Mouse (Mus musculus) stomach, embryonic 16.5 days (tissue): ENCODE data around the gene Rsad2. TPM values are rescaled to one million over a fixed set of nuclear protein-coding genes. Genes with fewer than 3 reads are reported as not detected.
"Not testable (repeated sequence)": the region's sequence is repeated elsewhere in the genome, so short reads cannot be mapped to it uniquely, and the experiment has no call there.

Experiments
- ATAC-seq: fragments of 200-750 bp; cut with Nextera tagmentation; 2 replicates; pipeline ENCODE4 v1.8.0; 2017; ENCODE audit warnings: moderate number of reproducible peaks, moderate TSS enrichment; ENCODE audit not compliant: insufficient read depth, low FRiP score
- H3K27ac ChIP-seq: fragments of 300-500 bp; sonication (generic); 2 replicates; pipeline ENCODE4 v1.5.1; 2014; ENCODE audit warnings: low read length
- H3K27me3 ChIP-seq: fragments of 300-500 bp; sonication (generic); 2 replicates; pipeline ENCODE4 v1.6.1; 2014; ENCODE audit warnings: low read length, control low read depth, mixed read lengths; ENCODE audit not compliant: control insufficient read depth, insufficient read depth
- H3K36me3 ChIP-seq: fragments of 300-500 bp; sonication (generic); 2 replicates; pipeline ENCODE4 v1.6.1; 2014; ENCODE audit warnings: low read length; ENCODE audit not compliant: control insufficient read depth, insufficient read depth
- H3K4me1 ChIP-seq: fragments of 300-500 bp; sonication (generic); 2 replicates; pipeline ENCODE4 v1.6.1; 2014; ENCODE audit warnings: low read length, control low read depth, mixed read lengths; ENCODE audit not compliant: control insufficient read depth, insufficient read depth
- H3K4me2 ChIP-seq: fragments of 300-500 bp; sonication (generic); 2 replicates; pipeline ENCODE4 v1.6.1; 2014; ENCODE audit warnings: low read depth, low read length, mixed read lengths
- H3K4me3 ChIP-seq: fragments of 300-500 bp; sonication (generic); replicated peaks from 2 replicates; pipeline ENCODE4 v1.5.1; 2014; ENCODE audit warnings: mild to moderate bottlenecking, low read length
- H3K9ac ChIP-seq: fragments of 300-500 bp; sonication (generic); 2 replicates; pipeline ENCODE4 v1.6.1; 2014; ENCODE audit warnings: low read length
- H3K9me3 ChIP-seq: fragments of 300-500 bp; sonication (generic); replicated peaks from 2 replicates; pipeline ENCODE4 v1.6.1; 2016; ENCODE audit warnings: low read length, control low read depth; ENCODE audit not compliant: control insufficient read depth
- WGBS: fragments of 180-500 bp; shearing (Covaris S2); extraction: QIAGEN DNeasy Blood & Tissue Kit; methylation state at CpG from one replicate; pipeline ENCODE4 v1.1.7; 2014; 5-methylcytosine and 5-hydroxymethylcytosine counted together
- polyA plus RNA-seq: library from polyadenylated mRNA; unstranded; fragments of >200 nt; fragmentation: Nextera tagmentation; extraction: Ambion mirVana; gene quantifications from 2 replicates; pipeline ENCODE4 v1.2.1, GENCODE M21; 2015

Rsad2 gene
- 1.2 and 1.4 TPM in 2 replicates for polyA plus RNA-seq

DNA sequence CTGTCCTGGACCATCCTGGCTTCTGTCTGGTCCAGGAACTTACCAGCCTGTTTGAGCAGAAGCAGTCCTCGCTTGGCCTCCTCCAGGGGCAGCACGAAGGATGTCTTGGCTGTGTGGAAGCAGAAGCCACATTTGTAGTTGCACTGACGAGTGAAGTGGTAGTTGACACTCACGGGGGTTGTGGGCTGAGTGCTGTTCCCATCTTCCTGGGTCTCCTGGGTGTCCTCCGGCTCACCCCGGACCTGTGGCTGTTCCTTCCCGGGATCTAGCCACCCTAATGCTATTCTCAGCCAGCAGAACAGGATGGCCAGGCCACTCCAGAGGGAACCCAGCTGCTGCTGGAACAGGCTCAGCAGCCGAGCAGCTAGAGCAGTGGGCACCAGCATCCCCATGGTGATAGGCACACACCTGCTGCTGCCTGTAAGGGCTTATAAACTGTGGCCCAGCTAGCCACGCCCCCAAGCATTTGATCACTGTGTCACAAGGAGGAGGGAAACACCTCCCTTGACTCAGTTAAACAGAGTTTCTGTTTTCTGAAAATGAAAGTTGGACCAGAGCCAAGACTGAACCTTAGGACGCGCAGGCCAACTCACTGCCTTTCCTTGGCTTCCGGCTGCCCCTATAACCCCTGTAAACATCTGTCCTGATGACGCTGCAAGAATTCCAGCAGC is at the start of gene Rsad2:
Gene Rsad2, minus strand, starts transcription at position 425 of the 671 bp plus-strand sequence.
- no peak within 1 kb of the TSS for H3K9ac ChIP-seq
- peak; percentile 89 for ATAC-seq
- no peaks in the 10 kb centered on the region for H3K36me3 ChIP-seq
- peaks cover 13% of the 10 kb centered on the region for H3K4me1 ChIP-seq
- H3K4me2 ChIP-seq = peak within 1 kb of the TSS; percentile 37
- no peaks in the 10 kb centered on the region for H3K27me3 ChIP-seq
- no peaks in the 10 kb centered on the region for H3K9me3 ChIP-seq
- H3K4me3 ChIP-seq = peak within 1 kb of the TSS; percentile 6
- 22% methylated on average over 13 of the region's 13 CpGs for WGBS
- no peak within 1 kb of the TSS for H3K27ac ChIP-seq

DNA sequence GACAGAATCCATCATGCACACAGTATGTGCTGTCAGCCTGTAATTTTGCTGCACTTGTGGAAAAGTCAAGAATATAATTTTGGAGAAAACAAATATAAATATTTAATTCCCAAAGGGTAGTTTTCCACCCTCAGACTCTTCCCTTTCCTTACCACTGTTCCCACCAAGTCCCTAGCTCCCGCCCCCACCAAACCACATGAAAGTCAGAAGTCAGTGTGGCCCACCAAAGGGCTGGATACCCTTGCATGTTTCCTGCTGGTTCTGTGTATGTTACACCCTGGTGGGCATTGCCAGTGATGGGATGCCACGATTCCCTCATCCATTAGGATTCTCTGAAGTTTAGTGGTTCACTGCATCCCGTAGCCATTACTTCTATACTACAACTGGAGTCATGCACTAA is 44.8 kb upstream of the Rsad2 start:
- 86% methylated on average over 3 of the region's 3 CpGs for WGBS
- Histone ChIP-seq H3K4me3 (no peak overlapping the region), H3K27me3 (no peaks in the 10 kb centered on the region)

DNA sequence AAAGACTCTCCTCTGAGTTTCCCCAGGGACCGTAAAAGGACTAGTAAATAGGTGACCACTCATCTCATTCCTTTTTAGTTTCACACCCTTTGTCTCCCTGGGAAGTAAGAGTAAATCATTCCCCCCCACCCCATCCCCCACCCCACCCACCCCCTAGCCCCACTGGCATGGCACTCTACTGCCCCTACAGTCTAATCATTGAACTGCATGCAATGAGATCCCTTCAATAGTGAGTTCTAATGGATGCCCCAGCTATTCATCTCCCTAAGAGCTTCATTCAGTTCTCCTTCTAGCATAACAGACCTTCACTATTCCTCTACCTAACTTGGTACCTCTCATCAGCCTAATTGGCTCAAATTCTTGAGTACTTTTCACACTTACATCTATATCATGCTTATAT is 33.7 kb upstream of the Rsad2 start:
- no peak overlapping the region for H3K9ac ChIP-seq
- no peaks in the 10 kb centered on the region for H3K27me3 ChIP-seq
- WGBS = 86% methylated on average over 1 of the region's 1 CpGs
- no peak for ATAC-seq
- H3K9me3 ChIP-seq = no peaks in the 10 kb centered on the region
- no peak overlapping the region for H3K27ac ChIP-seq
- no peaks in the 10 kb centered on the region for H3K4me1 ChIP-seq
- no peak overlapping the region for H3K4me2 ChIP-seq
- no peak overlapping the region for H3K4me3 ChIP-seq
- H3K36me3 ChIP-seq = no peaks in the 10 kb centered on the region

More for the DNA sequence above, 44.8 kb upstream of the Rsad2 start:
- no peak for ATAC-seq
- H3K9ac ChIP-seq = no peak overlapping the region
- no peaks in the 10 kb centered on the region for H3K36me3 ChIP-seq
- H3K4me2 ChIP-seq = no peak overlapping the region
- no peak overlapping the region for H3K27ac ChIP-seq
- no peaks in the 10 kb centered on the region for H3K9me3 ChIP-seq
- no peaks in the 10 kb centered on the region for H3K4me1 ChIP-seq

DNA sequence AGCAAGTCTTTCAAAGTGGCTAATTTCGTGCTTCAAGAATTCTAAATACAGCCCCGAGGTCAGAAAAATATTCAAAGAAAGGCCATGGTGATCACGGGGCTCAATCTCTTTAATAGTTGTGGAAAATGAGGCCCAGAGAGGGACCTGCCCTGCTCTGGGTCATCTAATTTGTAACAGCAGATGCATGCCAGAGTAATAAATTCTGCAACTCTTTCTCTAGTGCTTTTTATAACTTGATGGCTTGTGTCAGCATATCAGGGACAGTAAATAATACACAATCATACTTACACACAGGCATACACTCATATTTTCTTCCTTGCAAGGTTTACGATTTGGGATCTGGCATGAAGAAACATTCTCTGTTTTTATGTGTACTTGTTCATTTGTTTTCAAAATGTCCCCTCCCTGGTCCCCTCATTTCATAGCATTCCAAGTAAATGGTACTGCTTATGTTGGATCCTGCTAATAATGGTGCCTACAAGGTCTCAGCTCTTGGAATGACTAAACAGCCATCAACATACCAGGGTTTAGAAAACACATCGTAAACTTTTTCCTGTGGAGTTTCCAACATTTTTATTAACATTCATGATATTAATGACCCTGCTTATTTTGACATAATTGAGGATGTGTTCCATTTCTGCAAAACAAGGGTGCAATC is 32.5 kb upstream of the Rsad2 start:
- H3K27me3 ChIP-seq = no peaks in the 10 kb centered on the region
- H3K27ac ChIP-seq = no peak overlapping the region
- no peaks in the 10 kb centered on the region for H3K36me3 ChIP-seq
- H3K4me3 ChIP-seq = no peak overlapping the region
- H3K4me2 ChIP-seq = peak overlapping the region; percentile 19
- ATAC-seq = no peak
- WGBS = 48% methylated on average over 5 of the region's 5 CpGs
- H3K9me3 ChIP-seq = no peaks in the 10 kb centered on the region
- H3K4me1 ChIP-seq = no peaks in the 10 kb centered on the region
- H3K9ac ChIP-seq = no peak overlapping the region

DNA sequence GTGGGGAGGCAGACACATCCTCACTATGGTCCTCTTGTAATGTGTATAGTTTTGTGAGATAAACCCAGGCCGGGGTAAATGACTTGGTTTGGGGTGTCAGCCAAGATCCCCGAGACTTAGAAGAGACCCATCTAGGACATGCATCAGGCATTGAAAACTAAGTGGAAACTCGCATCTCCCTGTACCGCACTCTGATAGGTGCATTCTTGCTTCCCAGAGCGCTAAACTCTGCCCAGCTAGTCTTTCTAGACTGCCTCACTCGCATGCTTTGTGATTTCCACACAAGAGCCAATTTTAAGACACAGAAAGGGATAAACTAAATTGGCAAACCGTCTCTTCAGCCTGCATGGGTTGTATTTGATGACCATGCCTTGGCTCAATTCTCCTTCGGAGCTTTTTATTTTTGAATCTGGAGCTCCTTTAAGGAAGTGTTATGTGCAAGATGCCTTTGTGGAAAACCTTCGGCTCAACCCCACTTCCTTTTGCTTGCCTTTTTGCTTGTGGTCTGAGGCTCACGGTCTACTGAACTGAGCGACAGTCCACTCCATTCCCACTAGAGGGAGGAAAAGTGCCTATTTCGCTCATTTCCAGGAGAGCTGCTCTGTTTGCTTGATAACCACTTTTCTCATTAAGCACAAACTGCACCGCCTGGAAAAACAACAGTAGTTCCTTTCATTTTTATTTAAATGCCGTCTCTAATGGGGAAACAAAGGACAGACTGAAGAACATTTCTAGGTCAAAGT is 31.8 kb upstream of the Rsad2 start:
- ATAC-seq = no peak
- 50% methylated on average over 14 of the region's 14 CpGs for WGBS
- Histone ChIP-seq H3K4me2 (peak overlapping the region; percentile 19), H3K4me3 (no peak overlapping the region), H3K27ac (no peak overlapping the region), H3K36me3 (no peaks in the 10 kb centered on the region), H3K9me3 (no peaks in the 10 kb centered on the region), H3K27me3 (no peaks in the 10 kb centered on the region), H3K9ac (no peak overlapping the region), H3K4me1 (no peaks in the 10 kb centered on the region)

DNA sequence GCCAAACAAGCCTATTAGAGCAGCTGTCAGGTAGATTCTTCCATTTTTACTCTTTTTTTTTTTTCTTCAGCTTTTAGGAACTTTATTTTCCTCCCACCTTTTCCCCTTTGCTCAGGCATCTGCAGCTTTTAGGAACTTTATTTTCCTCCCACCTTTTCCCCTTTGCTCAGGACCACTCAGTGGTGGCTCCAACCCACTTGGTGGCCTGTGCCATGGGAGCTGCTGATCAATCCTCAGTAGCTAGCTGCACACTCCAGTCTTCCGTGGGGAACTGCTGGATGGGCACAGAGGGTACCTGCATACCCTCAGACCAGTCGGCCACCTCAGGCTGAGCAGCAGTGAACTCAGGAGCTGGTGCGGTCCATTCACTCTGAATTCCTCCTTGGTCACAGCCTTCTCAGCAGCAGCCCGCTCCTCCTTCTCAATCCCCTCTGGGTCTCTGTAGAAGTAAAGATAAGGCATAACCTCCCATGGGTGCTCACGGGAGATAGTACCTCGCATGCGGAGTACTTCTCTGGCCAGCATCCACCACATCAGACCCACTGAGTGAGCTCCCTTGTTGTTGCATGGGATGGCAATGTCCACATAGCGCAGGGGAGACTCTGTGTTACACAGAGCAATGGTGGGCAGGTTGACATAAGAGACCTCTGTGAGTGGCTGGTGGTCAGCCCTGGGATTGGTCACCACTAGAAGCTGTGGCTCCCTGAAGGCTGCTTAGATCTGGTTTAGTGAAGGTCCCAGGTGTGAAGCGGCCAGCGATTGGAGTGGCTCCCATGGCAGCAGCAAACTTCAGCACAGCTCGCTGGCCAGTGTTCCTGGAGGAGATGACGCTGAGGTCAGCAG is 29.7 kb upstream of the Rsad2 start:
- H3K27ac ChIP-seq = not testable (repeated sequence)
- 90% methylated on average over 12 of the region's 12 CpGs for WGBS

DNA sequence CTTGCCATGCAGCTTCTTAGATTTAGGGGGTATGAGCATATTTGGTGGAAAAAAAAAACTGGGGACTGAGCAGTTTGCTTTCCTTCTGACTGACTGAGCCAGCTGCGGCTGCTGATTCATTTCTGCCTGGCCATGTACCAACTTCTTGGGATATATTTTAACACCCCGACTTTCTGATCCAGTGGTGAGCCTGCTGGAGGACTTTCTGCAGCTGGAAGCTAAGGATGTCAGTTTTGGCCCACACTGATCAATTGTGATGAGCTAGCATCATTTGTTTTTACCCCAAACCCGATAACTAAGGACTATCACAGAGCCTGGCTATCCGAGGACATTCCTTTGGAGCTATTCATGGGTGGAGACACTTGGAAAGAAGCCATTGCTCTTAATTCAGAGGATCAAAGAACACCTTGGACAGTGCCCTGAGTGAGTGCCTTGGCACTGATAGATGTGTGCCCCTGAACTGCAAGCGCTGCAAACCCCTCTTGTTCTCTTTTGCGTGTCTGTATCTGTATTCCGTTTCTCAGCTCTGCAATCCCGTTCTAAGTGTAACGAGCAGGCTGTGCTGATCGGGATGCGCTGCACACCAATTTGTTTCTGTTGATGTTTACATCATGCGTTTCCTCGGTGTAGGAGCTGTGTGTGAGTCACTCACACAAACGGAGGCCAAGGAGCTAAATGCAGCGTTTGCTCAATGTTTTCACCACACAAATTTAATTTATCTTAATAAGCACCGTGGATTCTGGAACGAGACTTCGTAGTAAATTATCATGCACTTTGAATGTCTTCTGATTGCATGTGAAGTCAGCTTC is 22.1 kb upstream of the Rsad2 start:
- Histone ChIP-seq H3K27me3 (no peaks in the 10 kb centered on the region), H3K4me1 (peaks cover 6% of the 10 kb centered on the region; the same call in 1 of the 2 replicates), H3K9ac (no peak overlapping the region), H3K4me3 (no peak overlapping the region), H3K9me3 (no peaks in the 10 kb centered on the region), H3K4me2 (no peak overlapping the region), H3K36me3 (no peaks in the 10 kb centered on the region), H3K27ac (no peak overlapping the region)
- ATAC-seq = no peak
- 72% methylated on average over 18 of the region's 18 CpGs for WGBS

More for the DNA sequence above, 29.7 kb upstream of the Rsad2 start:
- H3K27me3 ChIP-seq, H3K4me3 ChIP-seq, H3K36me3 ChIP-seq, H3K9me3 ChIP-seq, ATAC-seq, H3K4me1 ChIP-seq, H3K9ac ChIP-seq, H3K4me2 ChIP-seq: not testable (repeated sequence)

DNA sequence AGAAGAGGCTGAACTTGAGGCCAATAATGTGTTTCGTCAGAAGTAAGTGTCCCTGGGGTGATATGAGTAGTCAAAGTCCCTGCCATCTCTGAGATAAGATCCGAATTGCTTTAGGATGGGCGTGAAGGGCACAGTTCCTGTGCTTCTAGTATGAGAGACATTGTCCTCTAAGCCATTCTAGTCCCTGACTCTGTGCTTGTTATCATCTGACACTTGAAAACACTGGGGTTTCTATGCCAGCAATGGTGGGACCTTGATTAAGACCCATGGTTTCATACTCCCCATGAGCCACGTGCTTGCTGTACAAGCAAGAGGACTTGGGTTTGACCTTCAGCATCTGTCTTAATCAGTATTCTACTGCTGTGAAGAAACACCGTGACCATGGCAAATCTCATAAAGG is 20.9 kb upstream of the Rsad2 start:
- WGBS = 93% methylated on average over 5 of the region's 5 CpGs
- Histone ChIP-seq H3K4me2 (no peak overlapping the region), H3K27ac (no peak overlapping the region), H3K4me3 (no peak overlapping the region), H3K36me3 (no peaks in the 10 kb centered on the region), H3K9me3 (no peaks in the 10 kb centered on the region), H3K4me1 (peaks cover 6% of the 10 kb centered on the region; the same call in 1 of the 2 replicates), H3K9ac (no peak overlapping the region), H3K27me3 (no peaks in the 10 kb centered on the region)
- no peak for ATAC-seq
